Mouse (Mus musculus) hindbrain, embryonic 13.5 days (tissue): Measurements from ENCODE around the gene Smyd3. TPM values are rescaled to one million over a fixed set of nuclear protein-coding genes. Genes with fewer than 3 reads are reported as not detected.
A peak's percentile ranks its signal among the peaks of the same experiment; 100 is the strongest.

ENCODE experiments used
- ATAC-seq: fragments of 200-750 bp; cut with Nextera tagmentation; 2 replicates; pipeline ENCODE4 v1.8.0; 2017; ENCODE audit warnings: moderate TSS enrichment; ENCODE audit not compliant: low FRiP score
- H3K27ac ChIP-seq: fragments of 300-500 bp; sonication (generic); 2 replicates; pipeline ENCODE4 v1.5.1; 2015; ENCODE audit warnings: inconsistent platforms, mild to moderate bottlenecking, moderate library complexity
- H3K27me3 ChIP-seq: fragments of 300-500 bp; sonication (generic); 2 replicates; pipeline ENCODE4 v1.6.1; 2015; ENCODE audit warnings: mild to moderate bottlenecking, inconsistent platforms
- H3K36me3 ChIP-seq: fragments of 300-500 bp; sonication (generic); 2 replicates; pipeline ENCODE4 v1.6.1; 2015; ENCODE audit warnings: mild to moderate bottlenecking, inconsistent platforms
- H3K4me1 ChIP-seq: fragments of 300-500 bp; sonication (generic); replicated peaks from 2 replicates; pipeline ENCODE4 v1.6.1; 2015; ENCODE audit warnings: inconsistent platforms
- H3K4me2 ChIP-seq: fragments of 300-500 bp; sonication (generic); 2 replicates; pipeline ENCODE4 v1.6.1; 2015; ENCODE audit warnings: inconsistent platforms, mild to moderate bottlenecking, moderate library complexity
- H3K4me3 ChIP-seq: fragments of 300-500 bp; sonication (generic); 2 replicates; pipeline ENCODE4 v1.5.1; 2015; ENCODE audit warnings: mild to moderate bottlenecking, inconsistent platforms
- H3K9ac ChIP-seq: fragments of 300-500 bp; sonication (generic); 2 replicates; pipeline ENCODE4 v1.6.1; 2015; ENCODE audit warnings: mild to moderate bottlenecking, inconsistent platforms
- H3K9me3 ChIP-seq: fragments of 300-500 bp; sonication (generic); 2 replicates; pipeline ENCODE4 v1.6.1; 2016; ENCODE audit warnings: inconsistent platforms
- WGBS: fragments of 180-500 bp; shearing (Covaris S2); methylation state at CpG from one replicate; pipeline ENCODE4 v1.1.7; 2015; 5-methylcytosine and 5-hydroxymethylcytosine counted together
- polyA plus RNA-seq: library from polyadenylated mRNA; unstranded; fragments of >200 nt; fragmentation: Nextera tagmentation; extraction: Ambion mirVana; gene quantifications from 2 replicates; pipeline ENCODE4 v1.2.1, GENCODE M21; 2015

Gene Smyd3
- polyA plus RNA-seq, 1 experiment from 2014 or later: 20.7 TPM

GRCm38 (mm10) chr1:179068990-179069389 is 448.9 kb downstream of the Smyd3 start:
- Histone ChIP-seq H3K36me3 (no peaks in the 10 kb centered on the region), H3K4me3 (no peak overlapping the region), H3K9ac (no peak overlapping the region), H3K27me3 (no peaks in the 10 kb centered on the region), H3K27ac (no peak overlapping the region), H3K4me1 (peaks cover 8% of the 10 kb centered on the region), H3K9me3 (no peaks in the 10 kb centered on the region), H3K4me2 (no peak overlapping the region)
- no peak for ATAC-seq
- 97% methylated on average over 1 of the region's 1 CpGs for WGBS

- H3K27me3 ChIP-seq: no peaks in the 10 kb centered on the region
Observed at GRCm38 (mm10) chr1:179065294-179065601, 452.6 kb downstream of the Smyd3 start.

GRCm38 (mm10) chr1:179064601-179065293 is 453.1 kb downstream of the Smyd3 start:
- peaks cover 34% of the 10 kb centered on the region for H3K4me1 ChIP-seq
- no peak overlapping the region for H3K4me2 ChIP-seq
- no peak for ATAC-seq
- no peaks in the 10 kb centered on the region for H3K27me3 ChIP-seq
- H3K27ac ChIP-seq: no peak overlapping the region
- WGBS: 79% methylated on average over 14 of the region's 14 CpGs
- H3K9ac ChIP-seq: no peak overlapping the region
- H3K36me3 ChIP-seq: no peaks in the 10 kb centered on the region
- no peaks in the 10 kb centered on the region for H3K9me3 ChIP-seq
- no peak overlapping the region for H3K4me3 ChIP-seq

More at GRCm38 (mm10) chr1:179065294-179065601, 452.6 kb downstream of the Smyd3 start:
- Histone ChIP-seq H3K4me2 (no peak overlapping the region), H3K36me3 (no peaks in the 10 kb centered on the region), H3K4me3 (no peak overlapping the region), H3K27ac (no peak overlapping the region), H3K4me1 (peaks cover 29% of the 10 kb centered on the region), H3K9ac (no peak overlapping the region), H3K9me3 (no peaks in the 10 kb centered on the region)
- whole genome bisulfite sequencing: 41% methylated on average over 2 of the region's 2 CpGs
- no peak for ATAC-seq

GRCm38 (mm10) chr1:179061759-179062168 is 456.1 kb downstream of the Smyd3 start:
- 0 out of 2 replicates have a peak overlapping the region, but pooled peaks have one; percentile 8 for H3K27ac ChIP-seq
- peak; percentile 46 for ATAC-seq
- 16% methylated on average over 9 of the region's 9 CpGs for WGBS

GRCm38 (mm10) chr1:179061053-179061452 is 456.8 kb downstream of the Smyd3 start:
- ATAC-seq: no peak; the same call in 1 of the 2 replicates
- peaks cover 42% of the 10 kb centered on the region for H3K4me1 ChIP-seq
- no peak overlapping the region for H3K4me2 ChIP-seq
- WGBS: 78% methylated on average over 4 of the region's 4 CpGs
- peak overlapping the region; percentile 55; the same call in 1 of the 2 replicates for H3K27ac ChIP-seq
- H3K4me3 ChIP-seq: no peak overlapping the region
- H3K36me3 ChIP-seq: no peaks in the 10 kb centered on the region
- H3K27me3 ChIP-seq: no peaks in the 10 kb centered on the region
- no peaks in the 10 kb centered on the region for H3K9me3 ChIP-seq
- H3K9ac ChIP-seq: no peak overlapping the region

More at GRCm38 (mm10) chr1:179061759-179062168, 456.1 kb downstream of the Smyd3 start:
- Histone ChIP-seq H3K9ac (no peak overlapping the region), H3K4me3 (no peak overlapping the region), H3K4me2 (no peak overlapping the region), H3K27me3 (no peaks in the 10 kb centered on the region), H3K36me3 (no peaks in the 10 kb centered on the region), H3K4me1 (peaks cover 40% of the 10 kb centered on the region), H3K9me3 (no peaks in the 10 kb centered on the region)

- ATAC-seq: peak; percentile 75
- 45% methylated on average over 18 of the region's 18 CpGs for WGBS
Observed at GRCm38 (mm10) chr1:179060113-179060955, 457.5 kb downstream of the Smyd3 start.

GRCm38 (mm10) chr1:179059286-179060112 is 458.3 kb downstream of the Smyd3 start:
- Histone ChIP-seq H3K27me3 (no peaks in the 10 kb centered on the region), H3K9me3 (no peaks in the 10 kb centered on the region), H3K4me1 (peaks cover 39% of the 10 kb centered on the region), H3K27ac (peak overlapping the region; percentile 53; the same call in 1 of the 2 replicates), H3K9ac (no peak overlapping the region), H3K4me2 (no peak overlapping the region), H3K4me3 (no peak overlapping the region), H3K36me3 (no peaks in the 10 kb centered on the region)
- ATAC-seq: no peak
- 81% methylated on average over 15 of the region's 15 CpGs for WGBS

More at GRCm38 (mm10) chr1:179060113-179060955, 457.5 kb downstream of the Smyd3 start:
- H3K9me3 ChIP-seq: no peaks in the 10 kb centered on the region
- no peak overlapping the region for H3K9ac ChIP-seq
- H3K4me1 ChIP-seq: peaks cover 37% of the 10 kb centered on the region
- no peak overlapping the region for H3K4me3 ChIP-seq
- no peaks in the 10 kb centered on the region for H3K36me3 ChIP-seq
- no peak overlapping the region for H3K4me2 ChIP-seq
- peak overlapping the region; percentile 55 for H3K27ac ChIP-seq
- H3K27me3 ChIP-seq: no peaks in the 10 kb centered on the region

GRCm38 (mm10) chr1:179058675-179059074 is 459.2 kb downstream of the Smyd3 start:
- H3K9ac ChIP-seq: no peak overlapping the region
- 78% methylated on average over 4 of the region's 4 CpGs for WGBS
- no peak for ATAC-seq
- no peak overlapping the region for H3K4me2 ChIP-seq
- H3K4me3 ChIP-seq: no peak overlapping the region
- no peak overlapping the region for H3K27ac ChIP-seq
- no peaks in the 10 kb centered on the region for H3K9me3 ChIP-seq
- H3K4me1 ChIP-seq: peaks cover 40% of the 10 kb centered on the region
- no peaks in the 10 kb centered on the region for H3K36me3 ChIP-seq
- H3K27me3 ChIP-seq: no peaks in the 10 kb centered on the region

GRCm38 (mm10) chr1:179055760-179056159 is 462.1 kb downstream of the Smyd3 start:
- Histone ChIP-seq H3K9me3 (no peaks in the 10 kb centered on the region), H3K9ac (no peak overlapping the region), H3K27ac (no peak overlapping the region), H3K4me1 (peaks cover 25% of the 10 kb centered on the region), H3K36me3 (no peaks in the 10 kb centered on the region), H3K27me3 (no peaks in the 10 kb centered on the region), H3K4me2 (no peak overlapping the region), H3K4me3 (no peak overlapping the region)
- ATAC-seq: no peak
- 86% methylated on average over 3 of the region's 3 CpGs for WGBS

GRCm38 (mm10) chr1:179054385-179055116 is 463.3 kb downstream of the Smyd3 start:
- ATAC-seq: no peak
- H3K4me2 ChIP-seq: no peak overlapping the region

GRCm38 (mm10) chr1:179052545-179053180 is 465.2 kb downstream of the Smyd3 start:
- Histone ChIP-seq H3K4me2 (no peak overlapping the region), H3K27me3 (no peaks in the 10 kb centered on the region), H3K9ac (no peak overlapping the region), H3K27ac (no peak overlapping the region), H3K36me3 (no peaks in the 10 kb centered on the region), H3K9me3 (no peaks in the 10 kb centered on the region), H3K4me1 (peaks cover 13% of the 10 kb centered on the region), H3K4me3 (no peak overlapping the region)
- no peak for ATAC-seq
- WGBS: 95% methylated on average over 6 of the region's 6 CpGs

More at GRCm38 (mm10) chr1:179054385-179055116, 463.3 kb downstream of the Smyd3 start:
- H3K9ac ChIP-seq: no peak overlapping the region
- no peaks in the 10 kb centered on the region for H3K9me3 ChIP-seq
- peaks cover 13% of the 10 kb centered on the region for H3K4me1 ChIP-seq
- H3K4me3 ChIP-seq: no peak overlapping the region
- 68% methylated on average over 7 of the region's 7 CpGs for WGBS
- 0 out of 2 replicates have a peak overlapping the region, but pooled peaks have one; percentile 40 for H3K27ac ChIP-seq
- H3K36me3 ChIP-seq: no peaks in the 10 kb centered on the region
- H3K27me3 ChIP-seq: no peaks in the 10 kb centered on the region
